Mouse (Mus musculus) liver, postnatal 0 days (tissue): ENCODE measurements at regions not wholly inside any gene's neighbourhood (a gene's known extent, or its start where the extent isn't known, plus 50 kb on each side); places are given as distances from the start of the nearest gene placed in this dataset.

Experiments used
- ATAC-seq: fragments of 200-750 bp; cut with Nextera tagmentation; 2 replicates; pipeline ENCODE4 v1.8.0; 2017; ENCODE audit warnings: mild to moderate bottlenecking, moderate library complexity
- DNase-seq: peaks from one replicate; pipeline ENCODE4 v3.0.0-alpha.2; 2016
- H3K27ac ChIP-seq: fragments of 300-500 bp; sonication (generic); 2 replicates; pipeline ENCODE4 v1.5.1; 2014; ENCODE audit warnings: antibody characterized with exemption, moderate library complexity, mild to moderate bottlenecking, low read depth
- H3K27me3 ChIP-seq: fragments of 300-500 bp; sonication (generic); 2 replicates; pipeline ENCODE4 v1.6.1; 2014; ENCODE audit warnings: low read length, control low read depth, mixed read lengths; ENCODE audit not compliant: insufficient read depth
- H3K36me3 ChIP-seq: fragments of 300-500 bp; sonication (generic); replicated peaks from 2 replicates; pipeline ENCODE4 v1.6.1; 2014; ENCODE audit warnings: mild to moderate bottlenecking, control low read depth, low read length, moderate library complexity, mixed read lengths; ENCODE audit not compliant: insufficient read depth
- H3K4me1 ChIP-seq: fragments of 300-500 bp; sonication (generic); 2 replicates; pipeline ENCODE4 v1.6.1; 2014; ENCODE audit warnings: antibody characterized with exemption, mild to moderate bottlenecking, control low read depth; ENCODE audit not compliant: insufficient read depth
- H3K4me2 ChIP-seq: fragments of 300-500 bp; sonication (generic); 2 replicates; pipeline ENCODE4 v1.6.1; 2014; ENCODE audit warnings: low read depth, mild to moderate bottlenecking, low read length, moderate library complexity, mixed read lengths
- H3K4me3 ChIP-seq: fragments of 300-500 bp; sonication (generic); 2 replicates; pipeline ENCODE4 v1.5.1; 2014; ENCODE audit warnings: low read depth, low read length
- H3K9ac ChIP-seq: fragments of 300-500 bp; sonication (generic); replicated peaks from 2 replicates; pipeline ENCODE4 v1.6.1; 2014; ENCODE audit warnings: mild to moderate bottlenecking, moderate library complexity
- H3K9me3 ChIP-seq: fragments of 300-500 bp; sonication (generic); 2 replicates; pipeline ENCODE4 v1.6.1; 2016; ENCODE audit warnings: mild to moderate bottlenecking, control low read depth, low read length, mixed read lengths
- CTCF ChIP-seq: sonication (generic); IDR thresholded peaks from 2 replicates; pipeline ENCODE4 v1.5.1; 2016; ENCODE audit warnings: antibody characterized with exemption, low read depth
- EP300 ChIP-seq: IDR thresholded peaks from 2 replicates; pipeline ENCODE4 v1.6.1; 2016; ENCODE audit warnings: antibody characterized with exemption, low read depth, mild to moderate bottlenecking
- WGBS: fragments of 180-500 bp; shearing (Covaris S2); extraction: QIAGEN DNeasy Blood & Tissue Kit; methylation state at CpG from one replicate; pipeline ENCODE4 v1.1.7; 2014; ENCODE audit not compliant: insufficient replicate concordance; 5-methylcytosine and 5-hydroxymethylcytosine counted together

DNA sequence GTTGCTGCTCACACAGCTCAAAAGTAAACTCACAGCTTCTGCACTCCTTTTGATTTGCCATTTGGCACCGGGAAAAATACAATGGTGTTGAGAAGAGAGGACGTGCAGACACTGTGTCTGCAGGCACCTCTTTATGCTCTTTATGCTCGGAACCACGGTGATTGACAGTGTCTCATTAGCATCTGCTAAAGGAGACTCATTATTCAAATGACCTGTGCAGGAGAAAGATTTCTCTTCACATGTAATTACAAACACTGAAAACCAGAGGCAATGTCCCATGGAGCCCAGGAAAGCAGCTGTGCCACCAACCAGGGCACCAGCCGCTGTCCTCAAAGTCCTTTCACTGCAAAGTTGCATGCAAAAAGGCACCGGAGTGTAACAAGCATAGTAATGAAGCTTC, 175.2 kb downstream of the Plod2 start:
- WGBS, result 67% methylated on average over 6 of the region's 6 CpGs
- H3K36me3 ChIP-seq, result no peaks in the 10 kb centered on the region
- no peak overlapping the region for H3K4me3 ChIP-seq
- no peaks in the 10 kb centered on the region for H3K27me3 ChIP-seq
- DNase-seq, result no peak
- no peak overlapping the region for H3K9ac ChIP-seq
- ATAC-seq, result no peak
- H3K4me2 ChIP-seq, result no peak overlapping the region
- H3K27ac ChIP-seq, result no peak overlapping the region
- H3K4me1 ChIP-seq, result no peaks in the 10 kb centered on the region
- TF ChIP-seq EP300 (no peak), CTCF (no peak)
- no peaks in the 10 kb centered on the region for H3K9me3 ChIP-seq

- H3K36me3 ChIP-seq, result no peaks in the 10 kb centered on the region
- H3K4me2 ChIP-seq, result no peak overlapping the region
- H3K9ac ChIP-seq, result no peak overlapping the region
- H3K4me1 ChIP-seq, result no peaks in the 10 kb centered on the region
- H3K27ac ChIP-seq, result no peak overlapping the region
- no peaks in the 10 kb centered on the region for H3K27me3 ChIP-seq
- TF ChIP-seq EP300 (no peak), CTCF (no peak)
- ATAC-seq, result no peak
- DNase-seq, result no peak
- H3K9me3 ChIP-seq, result no peaks in the 10 kb centered on the region
- no peak overlapping the region for H3K4me3 ChIP-seq
Measured at GRCm38 (mm10) chr9:92718337-92718736, 176.3 kb downstream of the Plod2 start.

- no peaks in the 10 kb centered on the region for H3K27me3 ChIP-seq
- H3K4me1 ChIP-seq, result no peaks in the 10 kb centered on the region
- H3K9ac ChIP-seq, result no peak overlapping the region
- H3K4me3 ChIP-seq, result no peak overlapping the region
- DNase-seq (no peak), ATAC-seq (no peak)
- no peaks in the 10 kb centered on the region for H3K36me3 ChIP-seq
- H3K4me2 ChIP-seq, result no peak overlapping the region
- WGBS, result 58% methylated on average over 6 of the region's 6 CpGs
- TF ChIP-seq EP300, result no peak
- no peak for TF ChIP-seq CTCF
- H3K27ac ChIP-seq, result no peak overlapping the region
- H3K9me3 ChIP-seq, result no peaks in the 10 kb centered on the region
Measured at GRCm38 (mm10) chr9:92719251-92719650, 177.2 kb downstream of the Plod2 start.

- 79% methylated on average over 1 of the region's 1 CpGs for WGBS
- ATAC-seq, result no peak
- H3K9ac ChIP-seq, result no peak overlapping the region
Measured at GRCm38 (mm10) chr9:92728864-92729263, 186.8 kb downstream of the Plod2 start.

GRCm38 (mm10) chr9:92731396-92731795, 189.4 kb downstream of the Plod2 start:
- ATAC-seq, result no peak
- H3K4me1 ChIP-seq, result no peaks in the 10 kb centered on the region
- no peak overlapping the region for H3K9ac ChIP-seq

More at GRCm38 (mm10) chr9:92728864-92729263, 186.8 kb downstream of the Plod2 start:
- TF ChIP-seq CTCF (no peak), EP300 (no peak)
- Histone ChIP-seq H3K36me3 (no peaks in the 10 kb centered on the region), H3K4me3 (no peak overlapping the region), H3K4me2 (no peak overlapping the region), H3K27me3 (no peaks in the 10 kb centered on the region), H3K9me3 (no peaks in the 10 kb centered on the region), H3K27ac (no peak overlapping the region), H3K4me1 (no peaks in the 10 kb centered on the region)
- DNase-seq, result no peak

GRCm38 (mm10) chr9:92767532-92767931, 225.5 kb downstream of the Plod2 start:
- H3K36me3 ChIP-seq, result no peaks in the 10 kb centered on the region
- no peak overlapping the region for H3K4me2 ChIP-seq
- no peaks in the 10 kb centered on the region for H3K9me3 ChIP-seq
- no peak overlapping the region for H3K9ac ChIP-seq
- no peak overlapping the region for H3K4me3 ChIP-seq
- DNase-seq, result no peak
- TF ChIP-seq CTCF (no peak), EP300 (no peak)
- no peak for ATAC-seq
- H3K27ac ChIP-seq, result no peak overlapping the region
- no peaks in the 10 kb centered on the region for H3K4me1 ChIP-seq
- no peaks in the 10 kb centered on the region for H3K27me3 ChIP-seq

More at GRCm38 (mm10) chr9:92731396-92731795, 189.4 kb downstream of the Plod2 start:
- Histone ChIP-seq H3K4me3 (no peak overlapping the region), H3K27me3 (no peaks in the 10 kb centered on the region), H3K36me3 (no peaks in the 10 kb centered on the region), H3K4me2 (no peak overlapping the region), H3K27ac (no peak overlapping the region), H3K9me3 (no peaks in the 10 kb centered on the region)
- TF ChIP-seq CTCF (no peak), EP300 (no peak)
- no peak for DNase-seq
- 68% methylated on average over 3 of the region's 3 CpGs for WGBS

DNA sequence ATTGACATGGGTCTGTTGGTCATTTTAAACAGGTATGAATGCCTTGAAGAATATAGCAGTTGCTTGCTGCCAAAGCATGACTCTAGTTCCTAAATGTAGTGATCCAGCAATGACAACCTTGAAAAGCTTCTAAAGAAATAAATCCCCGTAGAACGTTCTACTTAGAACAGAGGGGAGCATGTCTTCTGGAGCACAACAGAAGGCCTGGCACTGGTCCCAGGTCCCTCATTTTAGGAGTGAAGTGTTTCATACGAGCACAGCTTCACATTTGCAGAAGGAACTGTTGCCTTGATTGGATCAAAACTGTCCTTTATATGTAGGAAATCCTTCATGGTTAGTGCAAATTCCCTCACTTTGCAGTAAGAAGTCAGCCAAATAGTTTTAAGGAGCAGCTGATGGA, 226.4 kb downstream of the Plod2 start:
- H3K4me3 ChIP-seq, result no peak overlapping the region
- no peaks in the 10 kb centered on the region for H3K9me3 ChIP-seq
- H3K27ac ChIP-seq, result no peak overlapping the region
- DNase-seq (no peak), ATAC-seq (no peak)
- H3K36me3 ChIP-seq, result no peaks in the 10 kb centered on the region
- H3K4me1 ChIP-seq, result no peaks in the 10 kb centered on the region
- H3K27me3 ChIP-seq, result no peaks in the 10 kb centered on the region
- WGBS, result 79% methylated on average over 3 of the region's 3 CpGs
- TF ChIP-seq CTCF, result no peak
- no peak for TF ChIP-seq EP300
- no peak overlapping the region for H3K9ac ChIP-seq
- no peak overlapping the region for H3K4me2 ChIP-seq
